Mouse (Mus musculus) gastrocnemius, postnatal 4 days (tissue): ENCODE results near the gene Gm20388. TPM values are rescaled to one million over a fixed set of nuclear protein-coding genes. Genes with fewer than 3 reads are reported as not detected.

Experiments used
- DNase-seq, 2 experiments: peaks; one replicate each; pipeline ENCODE4 v3.0.0; 2021 to 2022; ENCODE audit warnings: low spot score in 2 of 2, mixed read lengths in 2 of 2
- total RNA-seq, 2 experiments: library from RNA; stranded (reverse); gene quantifications; 2 replicates each; pipeline ENCODE4 v1.2.3; 2021

The Gm20388 gene
- total RNA-seq, 2 experiments from 2014 or later: 12.8 to 22.8 TPM

- no peak for DNase-seq
Measured at GRCm38 (mm10) chr8:120566681-120567080, 656.0 kb downstream of the Gm20388 start.

- DNase-seq: no peak
Measured at GRCm38 (mm10) chr8:120567731-120568130, 657.1 kb downstream of the Gm20388 start.

- DNase-seq: no peak
Measured at GRCm38 (mm10) chr8:120568164-120568798, 657.6 kb downstream of the Gm20388 start.

GRCm38 (mm10) chr8:120569123-120569522, 658.5 kb downstream of the Gm20388 start:
- DNase-seq: no peak

- DNase-seq: peak; percentile 67 to 73
Measured at GRCm38 (mm10) chr8:120569939-120570715, 659.5 kb downstream of the Gm20388 start.

GRCm38 (mm10) chr8:120571561-120571960, 660.9 kb downstream of the Gm20388 start:
- DNase-seq: no peak

GRCm38 (mm10) chr8:120572534-120572933, 661.9 kb downstream of the Gm20388 start:
- DNase-seq: no peak

- DNase-seq: no peak
Measured at GRCm38 (mm10) chr8:120573866-120574265, 663.2 kb downstream of the Gm20388 start.

- DNase-seq: no peak
Measured at GRCm38 (mm10) chr8:120574941-120575340, 664.3 kb downstream of the Gm20388 start.

- no peak for DNase-seq
Measured at GRCm38 (mm10) chr8:120575801-120576200, 665.2 kb downstream of the Gm20388 start.

GRCm38 (mm10) chr8:120577821-120578220, 667.2 kb downstream of the Gm20388 start:
- DNase-seq: no peak

- DNase-seq: no peak
Measured at GRCm38 (mm10) chr8:120580336-120581000, 669.8 kb downstream of the Gm20388 start.

GRCm38 (mm10) chr8:120581329-120581728, 670.7 kb downstream of the Gm20388 start:
- DNase-seq: no peak

GRCm38 (mm10) chr8:120581811-120582210, 671.2 kb downstream of the Gm20388 start:
- no peak for DNase-seq

- DNase-seq: no peak
Measured at GRCm38 (mm10) chr8:120585521-120585920, 674.9 kb downstream of the Gm20388 start.

- peak; percentile 96 to 98 for DNase-seq
Measured at GRCm38 (mm10) chr8:120588908-120589771, 678.5 kb downstream of the Gm20388 start, which contains the start of gene Gins2. Gene Gins2, minus strand, starts transcription at chr8:120589304.

GRCm38 (mm10) chr8:120589921-120590320, 679.3 kb downstream of the Gm20388 start:
- DNase-seq: peak in 1 of 2 experiments; percentile 57

- no peak for DNase-seq
Measured at GRCm38 (mm10) chr8:120591587-120592292, 681.1 kb downstream of the Gm20388 start.

GRCm38 (mm10) chr8:120594571-120594970, 683.9 kb downstream of the Gm20388 start:
- no peak for DNase-seq

GRCm38 (mm10) chr8:120595963-120596362, 685.3 kb downstream of the Gm20388 start:
- peak in 1 of 2 experiments; percentile 48 for DNase-seq
